Mouse (Mus musculus) spleen, postnatal 10 days (tissue): ENCODE data around the gene Klrb1b.
"Not testable (repeated sequence)": the region's sequence is repeated elsewhere in the genome, so short reads cannot be mapped to it uniquely, and the experiment has no call there.

Experiments used
- DNase-seq, 2 experiments: peaks; one replicate each; pipeline ENCODE4 v3.0.0; 2021 to 2022; ENCODE audit warnings: low spot score in 2 of 2

Klrb1b gene

GRCm38 (mm10) chr6:128841327-128842089, 15.4 kb upstream of the Klrb1b start:
- no peak for DNase-seq

- DNase-seq: not testable (repeated sequence)
These were observed 14.5 kb upstream of the Klrb1b start for GRCm38 (mm10) chr6:128840669-128841068.

- no peak for DNase-seq
These were observed 13.8 kb upstream of the Klrb1b start for GRCm38 (mm10) chr6:128839921-128840320.

- peak; percentile 82 to 91 for DNase-seq
These were observed 13.2 kb upstream of the Klrb1b start for GRCm38 (mm10) chr6:128839266-128839771.

GRCm38 (mm10) chr6:128838342-128839265, 12.5 kb upstream of the Klrb1b start:
- peak; percentile 79 to 86 for DNase-seq

GRCm38 (mm10) chr6:128837454-128838341, 11.6 kb upstream of the Klrb1b start:
- no peak for DNase-seq

- DNase-seq: no peak
These were observed 10.8 kb upstream of the Klrb1b start for GRCm38 (mm10) chr6:128836955-128837334.

GRCm38 (mm10) chr6:128836191-128836954, 10.2 kb upstream of the Klrb1b start:
- DNase-seq: no peak

- DNase-seq: no peak
These were observed 9.4 kb upstream of the Klrb1b start for GRCm38 (mm10) chr6:128835571-128835970.

GRCm38 (mm10) chr6:128833046-128833445, 6.9 kb upstream of the Klrb1b start:
- no peak for DNase-seq

- DNase-seq: no peak
These were observed 3.7 kb upstream of the Klrb1b start for GRCm38 (mm10) chr6:128829837-128830236.

- no peak for DNase-seq
These were observed 650 bp upstream of the Klrb1b start for GRCm38 (mm10) chr6:128826781-128827180.

GRCm38 (mm10) chr6:128818083-128818802, 7.9 kb downstream of the Klrb1b start:
- no peak for DNase-seq

- peak in 1 of 2 experiments; percentile 61 for DNase-seq
These were observed 17.6 kb downstream of the Klrb1b start for GRCm38 (mm10) chr6:128808532-128808931.

GRCm38 (mm10) chr6:128807021-128807420, 19.1 kb downstream of the Klrb1b start:
- DNase-seq: no peak

- peak; percentile 35 to 85 for DNase-seq
These were observed 21.1 kb downstream of the Klrb1b start for GRCm38 (mm10) chr6:128804823-128805640.

- peak; percentile 83 to 92 for DNase-seq
These were observed 22.9 kb downstream of the Klrb1b start for GRCm38 (mm10) chr6:128802999-128803857.

- peak in 1 of 2 experiments; percentile 30 for DNase-seq
These were observed 23.6 kb downstream of the Klrb1b start for GRCm38 (mm10) chr6:128802557-128802956.
